Mouse (Mus musculus): Measurements from ENCODE around the gene Clec9a.

The Clec9a gene

DNA sequence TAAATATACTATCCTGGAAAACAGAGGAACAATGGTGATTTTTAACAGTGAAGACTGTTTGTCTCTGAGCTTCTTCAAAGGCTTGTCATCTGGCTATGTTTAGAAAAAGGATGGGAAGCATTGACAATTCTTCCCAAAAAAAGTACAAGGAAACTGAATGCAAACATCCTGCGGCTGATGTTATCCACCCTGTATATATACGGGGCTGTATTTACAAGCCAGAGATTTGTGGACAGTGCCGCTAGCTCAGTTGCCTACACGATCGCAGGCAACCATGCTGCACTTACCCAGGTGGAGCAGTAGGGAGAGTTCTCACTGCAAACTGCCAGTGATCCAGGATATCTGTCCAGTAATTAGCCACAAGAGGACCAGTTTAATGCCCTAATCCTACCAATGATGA lies 16.6 kb downstream of the Clec9a start:
- peak; percentile 16 for DNase-seq (ENCODE audit: low spot score)

DNA sequence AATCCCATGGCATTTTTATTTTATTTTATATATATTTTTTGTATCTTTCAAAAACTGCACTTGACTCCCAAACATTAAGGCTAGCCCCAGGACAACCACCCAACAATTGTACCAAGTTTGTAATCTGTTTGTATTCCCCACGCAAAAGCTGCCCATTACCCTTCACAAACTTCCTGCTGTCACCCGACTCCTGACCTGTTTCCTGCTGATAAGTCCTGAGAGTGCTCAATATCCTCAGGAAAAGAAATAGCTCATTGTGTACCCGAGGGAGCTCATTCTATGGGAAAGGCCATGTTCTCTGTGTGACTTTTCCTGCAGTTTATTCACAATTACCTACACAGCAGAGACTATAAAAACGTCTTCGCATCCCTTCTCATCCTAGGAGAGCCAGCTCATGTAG lies 17.1 kb downstream of the Clec9a start:
- peak; percentile 42 for DNase-seq (ENCODE audit: low spot score)

DNA sequence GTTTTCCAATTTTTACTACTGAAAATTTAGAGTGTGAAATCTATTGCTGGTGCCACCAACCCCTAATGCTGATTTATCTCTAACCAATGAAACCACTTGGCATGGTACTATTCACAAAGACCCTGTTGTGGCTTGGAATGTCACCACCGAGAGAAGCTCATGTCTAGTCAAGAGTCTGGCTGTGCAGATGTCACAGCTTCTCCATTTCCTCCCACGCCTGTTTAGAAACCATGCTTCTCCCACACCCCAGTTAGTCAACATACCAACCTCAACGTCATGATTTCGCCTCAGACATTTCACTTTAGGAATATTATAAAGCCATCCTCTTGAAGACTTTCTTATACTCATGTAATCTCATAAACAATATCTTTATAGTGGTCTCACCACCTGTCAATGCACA lies 18.6 kb downstream of the Clec9a start:
- no peak for DNase-seq (ENCODE audit: low spot score)

DNA sequence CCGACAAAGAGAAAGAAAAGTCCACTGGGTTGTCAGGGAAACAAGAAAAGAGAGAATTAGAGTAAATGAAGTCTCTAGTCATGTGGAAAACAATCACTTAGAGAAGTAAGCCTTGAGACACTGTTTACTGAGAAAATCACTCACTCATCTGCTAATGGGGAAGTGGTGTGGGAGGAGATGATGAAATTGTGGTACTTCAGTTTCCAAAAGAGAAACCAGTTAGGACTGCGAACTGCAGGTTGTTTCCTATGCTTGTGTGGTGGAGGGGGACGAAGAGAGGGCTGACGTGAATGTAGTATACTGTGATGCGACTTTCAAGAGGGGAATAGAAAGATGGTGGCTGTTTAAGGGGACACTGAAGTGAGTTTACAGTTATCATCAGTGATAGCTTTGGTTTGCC lies 25.6 kb downstream of the Clec9a start:
- DNase-seq (ENCODE audit: low spot score): no peak

DNA sequence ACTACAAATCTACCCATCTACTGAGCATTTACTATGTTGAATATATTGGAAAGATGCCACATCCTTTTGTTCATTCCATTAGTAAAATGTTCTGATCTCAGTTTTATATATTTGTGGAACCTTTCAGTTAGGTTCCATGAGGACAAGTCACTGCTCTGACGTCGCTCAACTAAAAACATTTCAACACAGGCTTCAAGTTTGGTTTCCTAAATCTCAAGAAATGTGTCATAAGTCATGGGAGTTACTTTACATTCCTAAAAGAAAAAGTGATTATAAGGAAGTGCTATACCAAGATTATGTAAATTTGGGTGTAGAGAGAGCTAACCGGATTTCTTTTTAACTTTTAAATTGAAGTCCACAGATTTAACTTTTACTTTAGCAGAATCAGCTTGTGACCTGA lies 27.4 kb downstream of the Clec9a start:
- DNase-seq (ENCODE audit: low spot score): no peak

DNA sequence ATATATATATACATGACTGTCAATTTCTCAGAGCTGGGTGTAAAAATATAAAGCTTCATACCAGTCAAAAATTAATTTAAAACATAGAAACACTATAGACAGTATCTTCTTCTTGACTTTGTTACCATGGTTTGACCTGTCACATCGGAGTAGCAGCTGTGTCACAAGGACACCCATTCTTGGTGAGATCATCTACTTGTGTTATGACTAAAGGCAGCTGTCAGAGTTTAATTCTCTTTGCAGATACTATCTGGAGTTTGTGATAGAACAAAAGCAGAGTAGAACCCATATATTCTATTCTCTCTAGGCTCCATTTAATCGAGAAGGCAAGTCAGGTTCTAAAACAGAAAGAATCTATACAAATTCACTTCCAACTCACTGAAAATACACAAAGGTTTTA lies 29.4 kb downstream of the Clec9a start:
- DNase-seq (ENCODE audit: low spot score): no peak

DNA sequence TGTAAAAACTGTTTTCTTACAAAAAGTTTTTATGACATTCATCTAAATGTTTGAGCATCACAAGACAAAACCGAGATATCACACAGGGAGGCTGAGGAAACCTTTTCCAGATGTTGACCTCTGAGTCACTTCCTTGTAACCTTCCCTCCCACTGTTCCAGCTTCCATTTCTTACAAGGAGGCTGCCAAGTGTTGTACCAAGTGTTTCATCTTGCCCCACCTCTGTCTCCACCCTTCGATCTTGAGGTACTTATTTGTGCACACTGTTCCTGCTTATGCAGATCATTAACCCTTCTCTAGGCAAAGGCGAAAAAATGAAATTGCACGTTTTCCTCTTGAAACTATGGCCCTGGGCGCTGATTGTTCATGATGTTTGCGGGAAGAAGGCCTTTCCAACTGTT lies 41.1 kb downstream of the Clec9a start:
- DNase-seq (ENCODE audit: low spot score): peak; percentile 15

DNA sequence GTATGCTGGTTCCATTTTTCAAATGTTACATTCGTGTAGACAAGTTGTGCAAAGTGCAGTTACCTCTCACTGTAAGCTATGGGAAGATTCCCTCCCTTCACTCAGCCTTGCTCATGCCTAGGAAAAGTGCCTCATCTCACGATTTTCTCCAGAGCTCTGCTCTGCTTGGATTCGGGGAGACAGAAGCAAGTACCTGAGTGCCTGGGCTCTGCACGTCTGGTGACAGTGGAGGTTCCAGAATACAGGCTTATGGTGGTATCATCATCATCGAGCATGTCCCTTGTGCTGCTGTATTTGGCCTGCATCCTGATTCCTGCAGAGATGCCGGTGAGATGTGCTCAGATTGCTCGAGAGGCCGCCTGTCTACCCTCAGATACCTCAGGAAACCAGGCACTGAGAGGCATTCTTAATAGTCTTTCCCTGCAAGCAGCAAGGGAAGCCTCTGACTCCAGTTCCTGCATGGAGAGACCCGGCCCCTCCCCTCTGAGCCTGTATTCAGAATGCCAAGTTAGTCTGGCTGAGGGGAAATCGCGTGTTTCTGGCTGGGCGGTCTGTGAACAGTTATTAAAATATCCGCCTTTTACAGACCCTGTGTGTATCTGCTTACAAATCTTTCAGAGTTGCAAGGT lies 42.9 kb downstream of the Clec9a start, which contains the start of gene Clec1a:
Gene Clec1a (minus strand): TSS at position 590 of the 629 bp plus-strand sequence.
- no peak for DNase-seq (ENCODE audit: low spot score)

DNA sequence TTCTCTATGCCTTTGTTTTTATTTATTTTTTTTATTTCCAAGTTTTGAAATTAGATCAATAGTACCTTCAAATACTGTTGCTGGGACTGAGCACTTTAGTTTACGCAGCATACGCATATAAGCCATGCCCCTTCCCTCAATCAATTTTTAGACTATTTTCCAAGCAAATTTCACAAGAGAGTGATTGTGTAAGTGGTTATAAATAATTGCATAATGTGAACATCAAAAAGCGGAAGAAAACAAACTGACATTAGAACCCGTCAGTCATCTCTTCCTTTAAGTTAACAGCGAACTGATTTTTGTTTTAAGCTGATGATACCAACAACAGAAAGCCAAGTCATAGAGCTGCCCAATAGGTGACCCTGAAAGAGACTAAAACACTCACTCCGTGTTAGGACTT lies 62.7 kb downstream of the Clec9a start:
- no peak for DNase-seq (ENCODE audit: low spot score)

DNA sequence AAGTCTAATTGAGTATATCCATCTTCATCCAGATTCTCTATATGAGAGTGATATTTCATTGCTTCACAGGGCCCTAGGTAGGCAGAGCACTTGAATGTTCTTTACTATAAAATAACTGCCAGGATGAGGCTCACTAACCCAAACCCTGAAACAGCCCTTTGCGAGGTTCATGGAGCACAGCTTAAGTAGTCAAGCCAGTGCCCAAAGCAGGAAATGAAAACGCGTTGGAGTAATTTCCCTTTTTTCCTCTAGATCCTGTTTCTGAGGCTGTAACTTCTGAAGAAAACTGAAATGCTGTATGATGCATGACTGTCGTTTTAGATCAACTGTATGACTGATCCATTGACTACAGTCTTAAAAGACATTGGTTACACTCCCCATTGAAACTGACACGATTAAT lies 64.0 kb downstream of the Clec9a start:
- no peak for DNase-seq (ENCODE audit: low spot score)
